Comparison of ENCODE assay signal across 16 mouse cellular contexts in genomic region chr13:95696120-95696653, GRCm38 (mm10). TPM values are rescaled to one million over a fixed set of nuclear protein-coding genes. Genes with fewer than 3 reads are reported as not detected.
A peak's percentile ranks its signal among the peaks of the same experiment; 100 is the strongest.
DNase-seq lines count a peak whose midpoint lies in the region; ATAC-seq and TF ChIP-seq lines count a peak whose summit lies in the region.
"Had no signal": no experiment of that assay in that cellular context is flagged by ENCODE, and none has a peak within 500 bp of the region (broad histone marks: within the 10 kb centered on the region; RNA-seq: fewer than 3 reads in every experiment).

No protein-coding gene starts in this region.

- ATAC-seq in heart, embryonic 11.5 days (replicated peaks; ENCODE audit: insufficient number of reproducible peaks, low FRiP score, low TSS enrichment), result no peak
- no peak for ATAC-seq in megakaryocyte, adult 5-6 weeks (ENCODE audit: poor library complexity, severe bottlenecking)
- ATAC-seq in forebrain, embryonic 12.5 days (ENCODE audit: low FRiP score), result 0 out of 2 replicates have a peak, but pooled peaks have one; percentile 17
- ATAC-seq: intestine, embryonic 15.5 days had no signal

- TF ChIP-seq POLR2A in myocyte (IDR thresholded peaks at IDR 0.05; ENCODE audit: insufficient read length, low read depth), result no peak

- no peak overlapping the region for H3K9ac ChIP-seq in heart, embryonic 11.5 days (ENCODE audit: low read depth, low read length)
- no peak overlapping the region for H3K9ac ChIP-seq in forebrain, embryonic 12.5 days
- H3K9ac ChIP-seq: intestine, embryonic 15.5 days; kidney, embryonic 15.5 days; stomach, embryonic 15.5 days had no signal

- H3K27ac ChIP-seq in heart, embryonic 11.5 days (ENCODE audit: low read depth, low read length), result peak overlapping the region; percentile 46
- H3K27ac ChIP-seq in forebrain, embryonic 12.5 days, result peak overlapping the region; percentile 50; the same call in 1 of the 2 replicates
- H3K27ac ChIP-seq: heart, embryonic 10.5 days; intestine, embryonic 15.5 days; kidney, embryonic 15.5 days; stomach, embryonic 15.5 days had no signal

- H3K4me3 ChIP-seq in heart, embryonic 11.5 days (ENCODE audit: low read depth, low read length), result no peak overlapping the region
- H3K4me3 ChIP-seq in megakaryocyte, embryonic 14.5 days (replicated peaks), result peak overlapping the region; percentile 92
- H3K4me3 ChIP-seq in forebrain, embryonic 12.5 days (replicated peaks), result no peak overlapping the region
- no peak overlapping the region for H3K4me3 ChIP-seq in myocyte
- H3K4me3 ChIP-seq: heart, embryonic 10.5 days; intestine, embryonic 15.5 days; kidney, embryonic 15.5 days; stomach, embryonic 15.5 days had no signal

- H3K27me3 ChIP-seq in heart, embryonic 11.5 days (ENCODE audit: control insufficient read depth, insufficient read depth, low read length), result no peaks in the 10 kb centered on the region
- no peaks in the 10 kb centered on the region for H3K27me3 ChIP-seq in megakaryocyte, embryonic 14.5 days (replicated peaks)
- H3K27me3 ChIP-seq in forebrain, embryonic 12.5 days, result no peaks in the 10 kb centered on the region
- no peaks in the 10 kb centered on the region for H3K27me3 ChIP-seq in myocyte (ENCODE audit: control insufficient read depth, insufficient read depth, insufficient read length)
- H3K27me3 ChIP-seq: intestine, embryonic 15.5 days; kidney, embryonic 15.5 days; stomach, embryonic 15.5 days had no signal

- DNase-seq in heart, adult 8-10 months (ENCODE audit: low spot score), result no peak
- no peak for DNase-seq in frontal cortex, postnatal 14 days (ENCODE audit: low spot score in 2 of 2)
- DNase-seq in Muller cell, postnatal 12 days (ENCODE audit: inconsistent ontology term), result no peak
- DNase-seq: cerebellum, postnatal 14 days; gastrocnemius, postnatal 25 days; heart, postnatal 14 days had no signal

- H3K4me2 ChIP-seq in heart, embryonic 11.5 days, result no peak overlapping the region
- no peak overlapping the region for H3K4me2 ChIP-seq in forebrain, embryonic 12.5 days
- H3K4me2 ChIP-seq in myocyte (ENCODE audit: low read depth), result peak overlapping the region; percentile 59
- H3K4me2 ChIP-seq: intestine, embryonic 15.5 days; kidney, embryonic 15.5 days; stomach, embryonic 15.5 days had no signal

- 90% methylated on average over 9 of the region's 9 CpGs for WGBS in heart, embryonic 11.5 days (ENCODE audit: insufficient replicate concordance)
- 65% methylated on average over 9 of the region's 9 CpGs for WGBS in forebrain, embryonic 12.5 days

- no peaks in the 10 kb centered on the region for H3K36me3 ChIP-seq in heart, embryonic 11.5 days (ENCODE audit: control insufficient read depth, insufficient read depth, low read length)
- H3K36me3 ChIP-seq in megakaryocyte, embryonic 14.5 days (replicated peaks; ENCODE audit: low read length), result peaks cover 32% of the 10 kb centered on the region
- H3K36me3 ChIP-seq in forebrain, embryonic 12.5 days (replicated peaks), result peaks cover 5% of the 10 kb centered on the region; the same call in 1 of the 2 replicates
- H3K36me3 ChIP-seq in myocyte (ENCODE audit: control insufficient read depth, insufficient read depth), result no peaks in the 10 kb centered on the region
- H3K36me3 ChIP-seq: heart, embryonic 10.5 days; intestine, embryonic 15.5 days; kidney, embryonic 15.5 days; stomach, embryonic 15.5 days had no signal

- H3K4me1 ChIP-seq in heart, embryonic 11.5 days (ENCODE audit: control insufficient read depth, insufficient read depth, low read length), result no peaks in the 10 kb centered on the region
- H3K4me1 ChIP-seq in megakaryocyte, embryonic 14.5 days, result peaks cover 75% of the 10 kb centered on the region
- H3K4me1 ChIP-seq in forebrain, embryonic 12.5 days, result peaks cover 4% of the 10 kb centered on the region; the same call in 1 of the 2 replicates
- H3K4me1 ChIP-seq: intestine, embryonic 15.5 days; kidney, embryonic 15.5 days had no signal

- H3ac ChIP-seq in myocyte (ENCODE audit: control insufficient read depth, insufficient read length), result no peak overlapping the region

- no peaks in the 10 kb centered on the region for H3K9me3 ChIP-seq in heart, embryonic 11.5 days (replicated peaks; ENCODE audit: control insufficient read depth, low read length)
- peaks cover 7% of the 10 kb centered on the region; the same call in 1 of the 2 replicates for H3K9me3 ChIP-seq in megakaryocyte, embryonic 14.5 days
- H3K9me3 ChIP-seq in forebrain, embryonic 12.5 days, result no peaks in the 10 kb centered on the region
- H3K9me3 ChIP-seq: heart, embryonic 10.5 days; intestine, embryonic 15.5 days; kidney, embryonic 15.5 days; stomach, embryonic 15.5 days had no signal

- no peaks in the 10 kb centered on the region for H3K79me2 ChIP-seq in myocyte (ENCODE audit: control insufficient read depth, insufficient read depth)

TF ChIP-seq in myocyte, 11 proteins besides CTCF, POLR2A, EP300 and RAD21:
- TF ChIP-seq TCF12 (IDR thresholded peaks at IDR 0.05; ENCODE audit: insufficient read depth, poor library complexity, severe bottlenecking), result no peak
- TF ChIP-seq USF1 (IDR thresholded peaks at IDR 0.05; ENCODE audit: low read depth), result no peak
- TF ChIP-seq MYOG (IDR thresholded peaks at IDR 0.05; ENCODE audit: control insufficient read depth in 1 of 3, insufficient read depth in 1 of 3, insufficient read length in 2 of 3, low read depth in 2 of 3), result no peak
- no peak for TF ChIP-seq MAX (IDR thresholded peaks at IDR 0.05; ENCODE audit: low read depth)
- no peak for TF ChIP-seq SRF (IDR thresholded peaks at IDR 0.05; ENCODE audit: control insufficient read depth, insufficient read length, low read depth)
- TF ChIP-seq CEBPB (IDR thresholded peaks at IDR 0.05; ENCODE audit: insufficient read depth, poor library complexity, severe bottlenecking), result no peak
- no peak for TF ChIP-seq MYOD1 (IDR thresholded peaks at IDR 0.05; ENCODE audit: control insufficient read depth in 1 of 3, insufficient read length in 2 of 3, low read depth in 2 of 3)
- no peak for TF ChIP-seq E2F4 (IDR thresholded peaks at IDR 0.05; ENCODE audit: insufficient read depth)
- no peak for TF ChIP-seq TCF3 (IDR thresholded peaks at IDR 0.05; ENCODE audit: insufficient read length, low read depth)
- TF ChIP-seq REST (IDR thresholded peaks at IDR 0.05; ENCODE audit: insufficient read depth, insufficient read length), result no peak
- no peak for TF ChIP-seq POLR2AphosphoS2 (IDR thresholded peaks at IDR 0.05; ENCODE audit: insufficient read length, low read depth)

RNA-seq across cellular contexts. Expression of gene F2rl2, which starts 0.5 kb away (rescaled TPM):
- polyA plus RNA-seq in heart, embryonic 11.5 days (2014; fragmentation: Nextera tagmentation; extraction: Ambion mirVana), result 4.0 and 4.1 TPM in 2 replicates
- total RNA-seq in heart, adult 8-10 months (2022), result under 1 TPM in 2 of 4 experiments, not detected in 2; 0.19 to 0.32 TPM
- polyA plus RNA-seq in megakaryocyte, embryonic 14.5 days (2012; ENCODE audit: insufficient read depth, low replicate concordance), result 8.9 and 20.6 TPM in 2 replicates
- 0.89 and 1.9 TPM in 2 replicates for total RNA-seq in megakaryocyte, adult 5-6 weeks (2015)
- total RNA-seq in megakaryocyte, adult 5-6 weeks (2017), result 0.51 and 0.57 TPM in 2 replicates
- polyA plus RNA-seq in forebrain, embryonic 12.5 days (2016; fragmentation: Nextera tagmentation; extraction: Ambion mirVana), result 0.76 and 0.79 TPM in 2 replicates
- polyA plus RNA-seq in myocyte (2012; fragmentation: generic; extraction: Trizol), result 1.1 TPM
- total RNA-seq: gastrocnemius, postnatal 25 days; liver, adult 2 months had no signal
